In genomic region chr13:37415696-37416095, GRCm38 (mm10) we compare ENCODE assay signal across 23 mouse cellular contexts.
DNase-seq lines count a peak whose midpoint lies in the region; ATAC-seq and TF ChIP-seq lines count a peak whose summit lies in the region.
"Had no signal": no experiment of that assay in that cellular context is flagged by ENCODE, and none has a peak within 500 bp of the region (broad histone marks: within the 10 kb centered on the region; RNA-seq: fewer than 3 reads in every experiment).

No protein-coding gene starts in this region.

- TF ChIP-seq CTCF in left cerebral cortex, adult 2 months (IDR thresholded peaks at IDR 0.05): no peak
- no peak for TF ChIP-seq CTCF in midbrain, postnatal 0 days (IDR thresholded peaks at IDR 0.05)

- no peak overlapping the region for H3K4me2 ChIP-seq in midbrain, postnatal 0 days (ENCODE audit: low read depth, low read length, poor library complexity, severe bottlenecking)
- H3K4me2 ChIP-seq: forebrain, embryonic 15.5 days; kidney, embryonic 15.5 days; lung, embryonic 15.5 days; midbrain, embryonic 11.5 days; neural tube, embryonic 13.5 days had no signal

- 94% methylated on average over 1 of the region's 1 CpGs for WGBS in midbrain, embryonic 10.5 days
- WGBS in midbrain, postnatal 0 days: 85% methylated on average over 1 of the region's 1 CpGs

- H3K27me3 ChIP-seq in midbrain, embryonic 10.5 days (ENCODE audit: low read depth, poor library complexity, severe bottlenecking): no peaks in the 10 kb centered on the region
- no peaks in the 10 kb centered on the region for H3K27me3 ChIP-seq in midbrain, postnatal 0 days (ENCODE audit: insufficient read depth, low read length)
- H3K27me3 ChIP-seq: forebrain, embryonic 15.5 days; kidney, embryonic 15.5 days; lung, embryonic 15.5 days; neural tube, embryonic 13.5 days; Patski had no signal

- H3K4me3 ChIP-seq in left cerebral cortex, adult 2 months: no peak overlapping the region
- H3K4me3 ChIP-seq in midbrain, embryonic 10.5 days: no peak overlapping the region
- no peak overlapping the region for H3K4me3 ChIP-seq in midbrain, postnatal 0 days (ENCODE audit: low read depth, low read length)
- H3K4me3 ChIP-seq: forebrain, embryonic 15.5 days; kidney, embryonic 15.5 days; lung, embryonic 15.5 days; neural tube, embryonic 13.5 days had no signal

- DNase-seq in frontal cortex, postnatal 10 days (ENCODE audit: low spot score in 2 of 2): no peak
- peak; percentile 54 for DNase-seq in right cerebral cortex, postnatal 25 days
- DNase-seq in right cerebral cortex, postnatal 10 days (ENCODE audit: low spot score in 2 of 2): no peak
- peak; percentile 17 to 59 for DNase-seq in left cerebral cortex, adult 2 months (ENCODE audit: extremely low spot score in 1 of 2, low spot score in 2 of 2)
- DNase-seq in ovary, postnatal 36 days (ENCODE audit: low spot score): no peak
- no peak for DNase-seq in midbrain, embryonic 10.5 days (ENCODE audit: low spot score)
- DNase-seq in midbrain, postnatal 0 days (ENCODE audit: low spot score): no peak
- DNase-seq: adrenal gland, adult 8-10 months; cerebellum, adult 11 months; cerebellum, postnatal 10 days; kidney, postnatal 4 days; lung, postnatal 4 days; thymus, adult 2 months had no signal

- H3K4me1 ChIP-seq in midbrain, embryonic 10.5 days: no peaks in the 10 kb centered on the region
- H3K4me1 ChIP-seq in midbrain, postnatal 0 days (ENCODE audit: insufficient read depth, low read length): no peaks in the 10 kb centered on the region
- H3K4me1 ChIP-seq: forebrain, embryonic 15.5 days; kidney, embryonic 15.5 days; lung, embryonic 15.5 days; neural tube, embryonic 13.5 days had no signal

- intact Hi-C loops in left cerebral cortex, adult 2 months (cut with DNase I): loop anchor here (5.0 to 10.0 kb wide), 2 partner anchors 58 to 681 kb away; partner anchors contain the start of gene Nrn1

- H3K27ac ChIP-seq in left cerebral cortex, adult 2 months: peak overlapping the region; percentile 63
- no peak overlapping the region for H3K27ac ChIP-seq in midbrain, embryonic 10.5 days (replicated peaks)
- H3K27ac ChIP-seq in midbrain, postnatal 0 days (ENCODE audit: low read depth, low read length): no peak overlapping the region
- H3K27ac ChIP-seq: forebrain, embryonic 15.5 days; kidney, embryonic 15.5 days; liver, embryonic 14.5 days; lung, embryonic 15.5 days; neural tube, embryonic 13.5 days had no signal

- peak; percentile 88 for ATAC-seq in frontal cortex, adult (ENCODE audit: low TSS enrichment)
- no peak for ATAC-seq in midbrain, postnatal 0 days (ENCODE audit: low FRiP score)
- ATAC-seq: forebrain, embryonic 15.5 days; hindbrain, embryonic 16.5 days; intestine, embryonic 16.5 days; Patski had no signal

- no peak overlapping the region for H3K9ac ChIP-seq in midbrain, postnatal 0 days (replicated peaks; ENCODE audit: low read length, poor library complexity, severe bottlenecking)
- H3K9ac ChIP-seq: forebrain, embryonic 15.5 days; kidney, embryonic 15.5 days; liver, embryonic 14.5 days; lung, embryonic 15.5 days; neural tube, embryonic 13.5 days had no signal

- no peaks in the 10 kb centered on the region for H3K36me3 ChIP-seq in midbrain, embryonic 10.5 days
- H3K36me3 ChIP-seq in midbrain, postnatal 0 days (ENCODE audit: insufficient read depth, low read length): no peaks in the 10 kb centered on the region
- H3K36me3 ChIP-seq: forebrain, embryonic 15.5 days; kidney, embryonic 15.5 days; lung, embryonic 15.5 days; neural tube, embryonic 13.5 days had no signal

- H3K9me3 ChIP-seq in midbrain, embryonic 10.5 days (replicated peaks): no peaks in the 10 kb centered on the region
- no peaks in the 10 kb centered on the region for H3K9me3 ChIP-seq in midbrain, postnatal 0 days (ENCODE audit: low read length)
- H3K9me3 ChIP-seq: forebrain, embryonic 15.5 days; kidney, embryonic 15.5 days; lung, embryonic 15.5 days; neural tube, embryonic 13.5 days had no signal

Comparison
In these comparisons a context has a peak if more than half of its experiments do, and no peak if none do; other contexts are left out.
1. DNase-seq: peak in right cerebral cortex, postnatal 25 days (single experiment) and left cerebral cortex, adult 2 months (2 of 2); none in frontal cortex, postnatal 10 days (0 of 2), right cerebral cortex, postnatal 10 days (0 of 2), ovary, postnatal 36 days (single experiment), midbrain, embryonic 10.5 days (single experiment) and midbrain, postnatal 0 days (single experiment).